Mouse (Mus musculus) ES-E14 (cell line): Measurements from ENCODE around the gene Olfr643. TPM values are rescaled to one million over a fixed set of nuclear protein-coding genes. Genes with fewer than 3 reads are reported as not detected.

ENCODE experiments used
- DNase-seq: peaks from one replicate; pipeline ENCODE4 v3.0.0-alpha.2; 2013; ENCODE audit warnings: low read depth, low spot score
- H3K27ac ChIP-seq: 2 replicates; pipeline ENCODE4 v1.5.1; 2012; ENCODE audit warnings: low read depth, mild to moderate bottlenecking, low read length, moderate library complexity, mixed read lengths; ENCODE audit not compliant: poor library complexity, insufficient read depth, severe bottlenecking
- H3K36me3 ChIP-seq: 2 replicates; pipeline ENCODE4 v1.6.1; 2012; ENCODE audit warnings: mild to moderate bottlenecking, low read length, moderate library complexity, mixed read lengths; ENCODE audit not compliant: control insufficient read depth, poor library complexity, insufficient read depth, severe bottlenecking
- H3K4me1 ChIP-seq, 2 experiments: fragments of 150-350 bp in 1 of 2; sonication (generic) in 1 of 2; 2 replicates each; pipeline ENCODE4 v1.6.1; 2012; ENCODE audit warnings: low read length in 2 of 2, mild to moderate bottlenecking in 1 of 2, mixed read lengths in 1 of 2; ENCODE audit not compliant: control insufficient read depth in 2 of 2, insufficient read depth in 2 of 2, poor library complexity in 1 of 2
- H3K4me3 ChIP-seq, 2 experiments: fragments of 150-350 bp in 1 of 2; sonication (generic) in 1 of 2; 2 replicates each; pipeline ENCODE4 v1.5.1; 2012; ENCODE audit warnings: low read length in 2 of 2, low read depth in 1 of 2, mild to moderate bottlenecking in 1 of 2, mixed read lengths in 1 of 2; ENCODE audit not compliant: insufficient read depth in 1 of 2, poor library complexity in 1 of 2, severe bottlenecking in 1 of 2
- H3K9ac ChIP-seq: 2 replicates; pipeline ENCODE4 v1.6.1; 2012; ENCODE audit warnings: low read depth, mild to moderate bottlenecking, low read length, mixed read lengths; ENCODE audit not compliant: poor library complexity, insufficient read depth, severe bottlenecking
- H3K9me3 ChIP-seq: fragments of 150-350 bp; sonication (generic); 2 replicates; pipeline ENCODE4 v1.6.1; 2012; ENCODE audit warnings: low read depth, mild to moderate bottlenecking, low read length; ENCODE audit not compliant: control insufficient read depth, insufficient read depth
- CHD2 ChIP-seq: IDR thresholded peaks from 2 replicates; pipeline ENCODE4 v1.6.1; 2014; ENCODE audit warnings: mild to moderate bottlenecking, low read depth, low read length, inconsistent platforms
- HCFC1 ChIP-seq: IDR thresholded peaks from 2 replicates; pipeline ENCODE4 v1.6.1; 2012; ENCODE audit warnings: low read length, inconsistent platforms, borderline replicate concordance; ENCODE audit not compliant: insufficient read depth
- MAFK ChIP-seq: IDR thresholded peaks from 2 replicates; pipeline ENCODE4 v1.6.1; 2014; ENCODE audit warnings: mild to moderate bottlenecking, low read depth, low read length, inconsistent platforms; ENCODE audit not compliant: insufficient read depth
- ZC3H11A ChIP-seq: IDR thresholded peaks from 2 replicates; pipeline ENCODE4 v1.6.1; 2012; ENCODE audit warnings: low read depth, mild to moderate bottlenecking, inconsistent platforms, low read length, borderline replicate concordance
- ZNF384 ChIP-seq: IDR thresholded peaks from 2 replicates; pipeline ENCODE4 v1.6.1; 2012; ENCODE audit warnings: low read depth, low read length, inconsistent platforms
- in situ Hi-C, 2 experiments: fragments of 600-800 bp; cut with MboI; formaldehyde crosslinking; loops; one replicate each; pipeline ENCODE4 v1.15.1; 2025; ENCODE audit warnings: low sequenced_read_pairs in 2 of 2, inconsistent platforms in 1 of 2; ENCODE audit not compliant: unreplicated experiment in 2 of 2
- total RNA-seq: library from RNA; depleted of rRNA; stranded (reverse); fragments of 300-350 nt; gene quantifications from 2 replicates; pipeline ENCODE4 v1.2.3, GENCODE M21; 2012

Gene Olfr643
- total RNA-seq, 1 experiment: not detected

- Histone ChIP-seq H3K4me3 (no peak within 1 kb of the TSS), H3K9me3 (no peaks in the 10 kb centered on the region), H3K4me1 (no peaks in the 10 kb centered on the region), H3K27ac (no peak within 1 kb of the TSS), H3K9ac (no peak within 1 kb of the TSS), H3K36me3 (no peaks in the 10 kb centered on the region)
- no peak for DNase-seq
- TF ChIP-seq MAFK (no peak), CHD2 (no peak), HCFC1 (no peak)
- in situ Hi-C loops: no loop called here
Measured at GRCm38 (mm10) chr7:104071769-104072168, 65.4 kb downstream of the Olfr643 start, which contains the start of gene Olfr644. Gene Olfr644 (minus strand): TSS chr7:104071869.

DNA sequence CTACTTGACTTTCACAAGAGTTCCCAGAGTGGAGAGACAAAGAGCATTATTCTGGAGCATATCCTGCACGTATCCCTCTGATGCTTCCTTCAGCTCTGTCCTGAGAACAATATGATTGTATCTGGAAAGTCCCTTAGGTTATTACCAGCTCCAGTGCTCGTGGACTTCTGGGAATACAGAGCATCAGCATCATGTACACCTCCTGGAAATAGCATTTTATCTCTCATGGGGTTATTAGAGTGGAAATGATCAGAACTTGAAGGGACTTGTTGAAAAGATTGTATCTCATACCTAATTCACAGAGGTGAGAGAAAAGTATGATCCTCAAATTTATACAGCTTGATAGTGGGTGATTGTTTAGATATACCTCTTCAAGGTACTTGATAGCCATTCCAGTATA, 75.9 kb downstream of the Olfr643 start, which contains the start of gene 4930516K23Rik:
TSS of gene 4930516K23Rik (minus strand) at position 101 of the 400 bp plus-strand sequence.
- in situ Hi-C loops: no loop called here
- H3K36me3 ChIP-seq: no peaks in the 10 kb centered on the region
- H3K27ac ChIP-seq: no peak within 1 kb of the TSS
- no peaks in the 10 kb centered on the region for H3K4me1 ChIP-seq
- TF ChIP-seq ZC3H11A (no peak), CHD2 (no peak)
- DNase-seq: no peak
- H3K4me3 ChIP-seq: no peak within 1 kb of the TSS
- no peak within 1 kb of the TSS for H3K9ac ChIP-seq
- H3K9me3 ChIP-seq: no peaks in the 10 kb centered on the region

GRCm38 (mm10) chr7:104059215-104059614, 78.0 kb downstream of the Olfr643 start:
- no peak overlapping the region for H3K27ac ChIP-seq
- H3K9me3 ChIP-seq: no peaks in the 10 kb centered on the region
- no peak overlapping the region for H3K4me3 ChIP-seq
- DNase-seq: no peak
- TF ChIP-seq HCFC1 (no peak), ZNF384 (no peak), ZC3H11A (no peak), CHD2 (no peak), MAFK (no peak)
- H3K4me1 ChIP-seq: no peaks in the 10 kb centered on the region
- no peaks in the 10 kb centered on the region for H3K36me3 ChIP-seq
- in situ Hi-C loops: no loop called here
- no peak overlapping the region for H3K9ac ChIP-seq

DNA sequence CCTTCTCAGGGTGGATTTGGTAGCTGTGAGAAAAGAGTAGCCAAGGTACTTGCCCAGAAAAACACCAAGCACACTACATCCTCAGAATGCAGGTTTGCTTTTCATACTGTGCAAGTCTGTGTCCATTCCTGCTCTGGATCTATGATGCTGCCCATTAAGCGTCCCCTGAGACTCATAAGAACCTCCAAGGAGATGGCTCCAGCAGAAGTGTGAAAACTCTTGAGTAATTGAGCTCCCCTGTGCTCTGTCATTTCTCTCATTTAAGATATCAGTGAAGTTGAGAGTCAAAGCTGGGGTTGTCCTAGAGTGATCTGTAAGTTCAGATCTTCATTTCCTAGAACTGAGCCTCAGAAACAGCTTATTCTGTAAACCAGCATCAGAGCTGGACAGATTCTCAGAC, 84.6 kb downstream of the Olfr643 start, which contains the start of gene Olfr642:
TSS of gene Olfr642 (minus strand) at position 101 of the 400 bp plus-strand sequence.
- TF ChIP-seq HCFC1: no peak
- TF ChIP-seq ZNF384: no peak
- no peak for TF ChIP-seq MAFK
- TF ChIP-seq ZC3H11A: no peak
- TF ChIP-seq CHD2: no peak
- Histone ChIP-seq H3K36me3 (no peaks in the 10 kb centered on the region), H3K27ac (no peak within 1 kb of the TSS), H3K9me3 (no peaks in the 10 kb centered on the region), H3K4me1 (no peaks in the 10 kb centered on the region), H3K9ac (no peak within 1 kb of the TSS), H3K4me3 (no peak within 1 kb of the TSS)
- in situ Hi-C loops: no loop called here
- no peak for DNase-seq

DNA sequence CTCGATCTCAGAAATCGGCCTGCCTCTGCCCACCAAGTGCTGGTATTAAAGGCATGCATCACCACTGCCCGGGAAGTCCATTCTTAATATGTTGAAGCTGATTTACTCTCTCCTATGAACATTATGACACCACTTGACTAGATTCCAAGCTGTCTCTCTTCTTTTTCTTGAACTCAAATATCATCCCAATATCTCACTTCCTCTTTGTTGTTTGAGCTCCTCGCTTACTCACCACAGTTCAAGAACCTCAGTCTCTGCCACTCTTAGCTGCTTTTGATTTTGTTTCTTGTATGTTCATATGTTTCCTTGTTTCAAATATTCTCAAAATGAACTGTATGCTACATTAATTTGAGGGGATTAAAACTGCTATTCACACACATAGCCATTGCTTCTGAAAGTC, 86.5 kb downstream of the Olfr643 start:
- TF ChIP-seq MAFK (no peak), CHD2 (no peak), HCFC1 (no peak), ZC3H11A (no peak), ZNF384 (no peak)
- Histone ChIP-seq H3K36me3 (no peaks in the 10 kb centered on the region), H3K4me3 (no peak overlapping the region), H3K4me1 (no peaks in the 10 kb centered on the region), H3K9ac (no peak overlapping the region), H3K27ac (no peak overlapping the region), H3K9me3 (no peaks in the 10 kb centered on the region)
- in situ Hi-C loops: no loop called here
- no peak for DNase-seq
